Mouse (Mus musculus): ENCODE measurements around the gene Hist1h2bg. TPM values are rescaled to one million over a fixed set of nuclear protein-coding genes. Genes with fewer than 3 reads are reported as not detected.
A peak's percentile ranks its signal among the peaks of the same experiment; 100 is the strongest.

The Hist1h2bg gene
- total and polyA plus RNA-seq, 3 experiments, result 14.7 to 2,580 TPM; not detected in 1

- H3K4me1 ChIP-seq (ENCODE audit: control insufficient read depth in 1 of 2, insufficient read depth in 2 of 2, low read length in 2 of 2), result peaks cover 0 to 8% of the 10 kb centered on the region in 2 experiments; a peak in 2 of 4 replicates
- no peaks in the 10 kb centered on the region for H3K9me3 ChIP-seq (replicated peaks; ENCODE audit: insufficient read depth, low read length)
- H3K27me3 ChIP-seq (ENCODE audit: control insufficient read depth in 1 of 2, insufficient read depth in 2 of 2, low read length in 2 of 2), result no peaks in the 10 kb centered on the region
- no peaks in the 10 kb centered on the region for H3K79me2 ChIP-seq (ENCODE audit: control insufficient read depth, insufficient read depth, low read length, poor library complexity)
- H3K4me3 ChIP-seq (ENCODE audit: control insufficient read depth in 1 of 2, insufficient read depth in 1 of 2, low read depth in 2 of 2, low read length in 2 of 2), result no peak overlapping the region
- no peak overlapping the region for H3K27ac ChIP-seq (ENCODE audit: control insufficient read depth, low read depth, low read length)
- TF ChIP-seq ZNF384 (IDR thresholded peaks at IDR 0.05; ENCODE audit: low read depth, low read length) (no peak), MAFK (IDR thresholded peaks at IDR 0.05; ENCODE audit: borderline replicate concordance, low read depth, low read length) (no peak), ETS1 (IDR thresholded peaks at IDR 0.05; ENCODE audit: low read depth, low read length) (no peak), TCF12 (IDR thresholded peaks at IDR 0.05; ENCODE audit: low read depth, low read length) (no peak), CTCF (IDR thresholded peaks at IDR 0.05 in 2 of 3, conservative IDR thresholded peaks at IDR 0.05 in 1 of 3; ENCODE audit: control insufficient read depth in 1 of 3, insufficient read depth in 1 of 3, low read depth in 2 of 3, low read length in 3 of 3, poor library complexity in 1 of 3, severe bottlenecking in 1 of 3) (no peak), MYB (IDR thresholded peaks at IDR 0.05; ENCODE audit: low read depth, low read length) (no peak), HCFC1 (IDR thresholded peaks at IDR 0.05; ENCODE audit: low read depth, low read length) (no peak), MEF2A (IDR thresholded peaks at IDR 0.05; ENCODE audit: extremely low read depth, insufficient replicate concordance, low read depth, low read length, poor library complexity, severe bottlenecking) (no peak), NRF1 (IDR thresholded peaks at IDR 0.05; ENCODE audit: insufficient read depth, low read depth, low read length, poor library complexity, severe bottlenecking) (no peak), CHD2 (IDR thresholded peaks at IDR 0.05; ENCODE audit: low read length) (no peak), SMC3 (IDR thresholded peaks at IDR 0.05; ENCODE audit: low read depth, low read length) (no peak), POLR2A (IDR thresholded peaks at IDR 0.05; ENCODE audit: control insufficient read depth in 1 of 2, insufficient read depth in 1 of 2, low read depth in 1 of 2, low read length in 2 of 2, poor library complexity in 1 of 2) (no peak), MXI1 (IDR thresholded peaks at IDR 0.05; ENCODE audit: low read depth, low read length) (no peak), NELFE (IDR thresholded peaks at IDR 0.05; ENCODE audit: low read depth, low read length) (no peak), MAZ (IDR thresholded peaks at IDR 0.05; ENCODE audit: low read depth, low read length) (no peak), USF2 (IDR thresholded peaks at IDR 0.05; ENCODE audit: borderline replicate concordance in 1 of 2, insufficient read depth in 1 of 2, low read depth in 1 of 2, low read length in 2 of 2) (no peak), ELF1 (IDR thresholded peaks at IDR 0.05; ENCODE audit: low read depth, low read length) (no peak), GATA1 (IDR thresholded peaks at IDR 0.05; ENCODE audit: low read depth, low read length) (no peak), E2F4 (IDR thresholded peaks at IDR 0.05; ENCODE audit: borderline replicate concordance, low read depth, low read length) (no peak), GABPA (IDR thresholded peaks at IDR 0.05; ENCODE audit: low read depth, low read length) (no peak)
- DNase-seq (ENCODE audit: low read depth, low spot score), result no peak
- H3K9ac ChIP-seq (ENCODE audit: control insufficient read depth, low read depth, low read length, poor library complexity, severe bottlenecking), result no peak overlapping the region
- peaks cover 0 to 12% of the 10 kb centered on the region in 2 experiments; a peak in 2 of 4 replicates for H3K36me3 ChIP-seq (ENCODE audit: control insufficient read depth in 1 of 2, insufficient read depth in 2 of 2, low read length in 2 of 2)
Measured at GRCm38 (mm10) chr13:23605052-23605451, 33.9 kb downstream of the Hist1h2bg start.

- TF ChIP-seq EP300 (IDR thresholded peaks at IDR 0.05; ENCODE audit: low read depth in 1 of 2, low read length in 2 of 2) (peak; percentile 49 to 55; a peak in 2 of 4 replicates), UBTF (IDR thresholded peaks at IDR 0.05; ENCODE audit: borderline replicate concordance, insufficient read depth, low read depth, low read length) (no peak), MAX (IDR thresholded peaks at IDR 0.05; ENCODE audit: low read length) (no peak), RCOR1 (IDR thresholded peaks at IDR 0.05; ENCODE audit: low read depth, low read length) (no peak), JUND (IDR thresholded peaks at IDR 0.05; ENCODE audit: low read depth, low read length) (peak; percentile 63), ELF1 (IDR thresholded peaks at IDR 0.05; ENCODE audit: low read depth, low read length) (no peak), ETS1 (IDR thresholded peaks at IDR 0.05; ENCODE audit: low read depth, low read length) (peak; percentile 31; the same call in 1 of the 2 replicates), GATA1 (IDR thresholded peaks at IDR 0.05; ENCODE audit: low read depth, low read length) (peak; percentile 69), NRF1 (IDR thresholded peaks at IDR 0.05; ENCODE audit: insufficient read depth, low read depth, low read length, poor library complexity, severe bottlenecking) (no peak), TCF12 (IDR thresholded peaks at IDR 0.05; ENCODE audit: low read depth, low read length) (no peak)
- H3K4me3 ChIP-seq (ENCODE audit: control insufficient read depth in 1 of 2, insufficient read depth in 1 of 2, low read depth in 2 of 2, low read length in 2 of 2), result no peak overlapping the region
- no peaks in the 10 kb centered on the region for H3K27me3 ChIP-seq (ENCODE audit: control insufficient read depth in 1 of 2, insufficient read depth in 2 of 2, low read length in 2 of 2)
- no peak overlapping the region for H3K9ac ChIP-seq (ENCODE audit: control insufficient read depth, low read depth, low read length, poor library complexity, severe bottlenecking)
- H3K9me3 ChIP-seq (replicated peaks; ENCODE audit: insufficient read depth, low read length), result no peaks in the 10 kb centered on the region
- H3K79me2 ChIP-seq (ENCODE audit: control insufficient read depth, insufficient read depth, low read length, poor library complexity), result no peaks in the 10 kb centered on the region
- H3K4me1 ChIP-seq (ENCODE audit: control insufficient read depth in 1 of 2, insufficient read depth in 2 of 2, low read length in 2 of 2), result peaks cover 0 to 8% of the 10 kb centered on the region in 2 experiments; a peak in 2 of 4 replicates
- peak; percentile 71 for DNase-seq (ENCODE audit: low read depth, low spot score)
- no peak overlapping the region for H3K27ac ChIP-seq (ENCODE audit: control insufficient read depth, low read depth, low read length)
- peaks cover 0 to 12% of the 10 kb centered on the region in 2 experiments; a peak in 2 of 4 replicates for H3K36me3 ChIP-seq (ENCODE audit: control insufficient read depth in 1 of 2, insufficient read depth in 2 of 2, low read length in 2 of 2)
Measured at GRCm38 (mm10) chr13:23609209-23609608, 38.0 kb downstream of the Hist1h2bg start.
